Mouse (Mus musculus) forebrain, embryonic 16.5 days (tissue): Measurements from ENCODE around the gene Gabarap. TPM values are rescaled to one million over a fixed set of nuclear protein-coding genes. Genes with fewer than 3 reads are reported as not detected.
A peak's percentile ranks its signal among the peaks of the same experiment; 100 is the strongest.
"Not testable (repeated sequence)": the region's sequence is repeated elsewhere in the genome, so short reads cannot be mapped to it uniquely, and the experiment has no call there.

Source experiments
- ATAC-seq: fragments of 200-750 bp; cut with Nextera tagmentation; 2 replicates; pipeline ENCODE4 v1.8.0; 2017; ENCODE audit warnings: mild to moderate bottlenecking, moderate library complexity
- H3K27ac ChIP-seq: fragments of 300-500 bp; sonication (generic); 2 replicates; pipeline ENCODE4 v1.5.1; 2014; ENCODE audit warnings: low read length, control low read depth
- H3K27me3 ChIP-seq: fragments of 300-500 bp; sonication (generic); replicated peaks from 2 replicates; pipeline ENCODE4 v1.6.1; 2014; ENCODE audit warnings: low read length; ENCODE audit not compliant: control insufficient read depth, insufficient read depth
- H3K36me3 ChIP-seq: fragments of 300-500 bp; sonication (generic); 2 replicates; pipeline ENCODE4 v1.6.1; 2014; ENCODE audit not compliant: control insufficient read depth, insufficient read depth
- H3K4me1 ChIP-seq: fragments of 300-500 bp; sonication (generic); replicated peaks from 2 replicates; pipeline ENCODE4 v1.6.1; 2014; ENCODE audit warnings: low read length; ENCODE audit not compliant: control insufficient read depth, insufficient read depth
- H3K4me2 ChIP-seq: fragments of 300-500 bp; sonication (generic); 2 replicates; pipeline ENCODE4 v1.6.1; 2014; ENCODE audit warnings: mild to moderate bottlenecking, low read length, control low read depth
- H3K4me3 ChIP-seq: fragments of 300-500 bp; sonication (generic); replicated peaks from 2 replicates; pipeline ENCODE4 v1.5.1; 2014; ENCODE audit warnings: mild to moderate bottlenecking, low read length, control low read depth
- H3K9ac ChIP-seq: fragments of 300-500 bp; sonication (generic); replicated peaks from 2 replicates; pipeline ENCODE4 v1.6.1; 2014; ENCODE audit warnings: low read depth, low read length, control low read depth
- H3K9me3 ChIP-seq: fragments of 300-500 bp; sonication (generic); 2 replicates; pipeline ENCODE4 v1.6.1; 2016; ENCODE audit warnings: low read length; ENCODE audit not compliant: control insufficient read depth
- WGBS: fragments of 180-500 bp; shearing (Covaris S2); extraction: QIAGEN DNeasy Blood & Tissue Kit; methylation state at CpG from one replicate; pipeline ENCODE4 v1.1.7; 2014; 5-methylcytosine and 5-hydroxymethylcytosine counted together
- polyA plus RNA-seq: library from polyadenylated mRNA; unstranded; fragments of >200 nt; fragmentation: Nextera tagmentation; extraction: Ambion mirVana; gene quantifications from 2 replicates; pipeline ENCODE4 v1.2.1, GENCODE M21; 2015

Gabarap gene
- polyA plus RNA-seq, 1 experiment from 2014 or later, result 565 TPM

DNA sequence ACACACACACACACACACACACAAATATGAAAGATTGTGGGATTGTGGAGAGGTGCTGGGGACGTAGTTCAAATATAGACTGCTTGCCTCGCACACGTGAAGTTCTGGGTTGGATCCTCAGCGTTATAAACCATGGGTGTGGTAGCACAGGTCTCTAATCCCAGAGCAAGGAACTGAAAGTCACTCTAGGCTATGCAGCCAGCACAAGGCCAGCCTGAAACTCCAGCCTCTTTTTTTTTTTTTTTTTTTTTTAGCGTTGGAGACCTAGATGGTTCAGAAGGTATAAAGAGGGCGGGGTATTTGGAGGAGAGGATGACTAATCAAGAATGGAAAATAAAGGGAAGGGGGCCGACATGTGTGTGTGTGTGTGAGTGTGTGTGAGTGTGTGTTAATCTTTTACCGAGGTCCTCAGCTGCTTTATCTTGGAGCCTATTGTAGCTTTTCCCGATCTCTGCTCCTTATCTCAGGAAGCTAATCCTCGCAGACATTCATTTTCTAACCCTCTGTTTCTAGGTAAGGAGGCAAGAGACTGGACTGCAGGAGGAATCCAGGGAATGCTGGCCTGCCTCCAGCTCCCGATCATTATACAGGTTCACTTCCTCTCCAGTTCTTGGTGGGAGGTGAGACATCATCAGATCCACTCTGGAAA is 37.6 kb upstream of the Gabarap start:
- no peaks in the 10 kb centered on the region for H3K27me3 ChIP-seq
- WGBS, result 71% methylated on average over 11 of the region's 11 CpGs
- H3K9me3 ChIP-seq, result no peaks in the 10 kb centered on the region
- no peaks in the 10 kb centered on the region for H3K36me3 ChIP-seq
- H3K4me1 ChIP-seq, result peaks cover 4% of the 10 kb centered on the region
- no peak overlapping the region for H3K27ac ChIP-seq
- H3K4me2 ChIP-seq, result no peak overlapping the region
- ATAC-seq, result no peak
- no peak overlapping the region for H3K4me3 ChIP-seq
- no peak overlapping the region for H3K9ac ChIP-seq

DNA sequence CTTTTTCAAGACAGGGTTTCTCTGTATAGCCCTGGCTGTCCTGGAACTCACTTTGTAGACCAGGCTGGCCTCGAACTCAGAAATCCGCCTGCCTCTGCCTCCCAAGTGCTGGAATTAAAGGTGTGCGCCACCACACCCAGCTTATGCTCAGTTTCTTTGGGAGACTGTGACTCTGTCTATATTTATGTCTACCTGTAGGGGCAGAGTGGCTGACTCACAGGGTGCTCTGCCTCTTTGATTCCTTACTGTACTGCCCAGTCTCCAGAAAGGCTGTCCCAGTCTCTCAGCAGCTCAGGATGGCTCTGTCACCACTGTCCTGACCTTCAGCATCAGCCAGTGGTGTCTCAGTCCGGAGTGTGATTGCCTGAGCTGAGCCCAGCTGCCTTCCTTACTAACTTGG is 35.3 kb upstream of the Gabarap start:
- H3K4me3 ChIP-seq, H3K9ac ChIP-seq, H3K27me3 ChIP-seq, H3K27ac ChIP-seq, H3K4me2 ChIP-seq, H3K4me1 ChIP-seq, H3K9me3 ChIP-seq, H3K36me3 ChIP-seq, ATAC-seq: not testable (repeated sequence)
- WGBS, result 74% methylated on average over 4 of the region's 4 CpGs

DNA sequence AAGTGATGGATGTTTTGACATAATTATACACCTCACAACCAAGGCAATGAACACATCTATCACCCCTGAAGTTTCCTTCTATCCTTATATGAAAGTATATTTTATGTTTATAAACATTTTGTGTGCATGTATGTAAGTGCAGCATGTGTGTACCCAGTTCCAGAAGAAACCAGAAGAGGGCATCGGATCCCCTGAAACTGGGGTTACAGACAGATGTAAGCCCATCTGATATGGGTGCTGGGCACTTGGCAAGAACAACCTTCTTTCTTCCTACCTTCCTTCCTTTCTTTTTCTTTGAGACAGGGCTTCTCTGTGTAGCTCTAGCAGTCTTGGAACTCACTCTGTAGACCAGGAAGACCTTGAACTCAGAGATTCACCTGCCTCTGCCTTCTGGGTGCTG is 34.7 kb upstream of the Gabarap start:
- no peak for ATAC-seq
- Histone ChIP-seq H3K9me3 (no peaks in the 10 kb centered on the region), H3K27ac (no peak overlapping the region), H3K36me3 (no peaks in the 10 kb centered on the region), H3K27me3 (no peaks in the 10 kb centered on the region), H3K4me2 (no peak overlapping the region), H3K9ac (no peak overlapping the region), H3K4me3 (no peak overlapping the region), H3K4me1 (no peaks in the 10 kb centered on the region)
- WGBS, result 77% methylated on average over 1 of the region's 1 CpGs

DNA sequence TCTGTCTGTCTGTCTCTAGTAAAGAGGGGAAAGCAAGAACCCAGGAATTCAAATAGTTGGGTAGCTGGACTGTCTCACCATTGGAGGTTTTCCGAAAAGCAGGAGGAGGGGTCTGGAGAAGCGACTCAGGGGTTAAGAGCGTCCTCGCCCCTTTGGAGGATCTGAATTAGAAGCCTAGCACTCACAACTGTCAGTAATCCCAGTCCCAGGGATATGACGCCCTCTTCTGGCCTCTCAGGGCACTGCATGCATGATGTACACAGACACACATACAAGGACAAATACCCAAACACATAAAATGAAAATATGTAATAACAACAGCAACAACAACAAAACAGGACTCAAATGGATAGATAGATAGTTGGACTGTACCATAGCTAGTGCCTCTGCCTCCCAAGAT is 30.3 kb upstream of the Gabarap start:
- no peak overlapping the region for H3K4me3 ChIP-seq
- 22% methylated on average over 5 of the region's 5 CpGs for WGBS
- peaks cover 28% of the 10 kb centered on the region for H3K27me3 ChIP-seq
- H3K9me3 ChIP-seq, result no peaks in the 10 kb centered on the region
- H3K4me1 ChIP-seq, result no peaks in the 10 kb centered on the region; the same call in 1 of the 2 replicates
- no peak overlapping the region for H3K9ac ChIP-seq
- H3K36me3 ChIP-seq, result no peaks in the 10 kb centered on the region
- no peak overlapping the region for H3K27ac ChIP-seq
- H3K4me2 ChIP-seq, result no peak overlapping the region
- no peak for ATAC-seq

DNA sequence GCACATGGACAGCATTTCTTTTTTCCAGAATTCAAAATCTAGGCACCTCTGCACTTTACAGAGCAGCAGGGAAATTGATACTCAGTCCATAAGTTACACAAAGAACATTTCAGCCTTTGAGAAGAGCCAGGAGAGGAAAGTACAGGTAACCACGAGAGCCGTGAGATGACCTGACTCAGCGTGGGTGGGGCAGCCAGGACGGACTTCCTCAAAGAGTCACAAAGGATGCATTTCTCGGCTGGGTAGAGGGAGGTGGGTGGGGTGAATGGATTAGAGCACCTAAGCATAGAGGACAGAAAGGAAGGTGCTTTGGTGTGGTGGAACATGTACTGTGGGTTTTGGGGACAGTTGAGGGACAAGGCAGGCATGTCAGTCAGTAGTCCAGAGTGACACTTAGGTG is 29.1 kb upstream of the Gabarap start:
- Histone ChIP-seq H3K36me3 (no peaks in the 10 kb centered on the region), H3K4me1 (peaks cover 5% of the 10 kb centered on the region), H3K4me2 (no peak overlapping the region), H3K27me3 (peaks cover 38% of the 10 kb centered on the region), H3K9ac (no peak overlapping the region), H3K27ac (no peak overlapping the region), H3K9me3 (no peaks in the 10 kb centered on the region), H3K4me3 (no peak overlapping the region)
- ATAC-seq, result no peak
- WGBS, result 48% methylated on average over 5 of the region's 5 CpGs

DNA sequence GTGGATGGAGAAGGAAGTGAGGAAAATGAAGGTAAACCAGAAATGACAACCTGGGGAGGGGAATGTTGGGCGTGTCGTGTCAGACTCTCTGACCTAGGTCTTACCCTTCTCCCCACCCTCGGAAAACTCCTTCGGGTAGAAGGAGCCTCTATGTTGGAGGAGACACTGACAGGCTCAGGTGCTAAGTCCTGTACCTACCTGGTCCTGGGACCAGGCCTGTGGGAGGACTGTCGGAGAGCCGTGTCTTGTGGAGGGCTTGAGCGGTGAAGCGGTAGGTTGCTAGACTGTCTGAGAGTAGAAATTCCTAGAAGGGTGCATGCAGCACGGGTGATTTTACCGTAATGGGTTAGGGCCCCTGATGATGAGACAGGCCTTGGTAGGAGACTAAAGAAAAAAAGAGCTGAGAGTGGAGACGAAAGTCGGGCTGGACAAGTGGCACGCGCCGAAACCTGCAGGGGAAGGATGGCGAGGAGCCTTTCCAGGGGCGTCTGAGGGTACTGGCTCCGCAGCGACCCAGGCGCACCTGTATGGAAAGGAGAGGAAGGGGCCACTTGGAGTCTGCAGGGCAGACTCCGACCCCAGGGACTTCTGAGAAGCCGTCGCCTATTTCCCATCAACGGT is 26.2 kb upstream of the Gabarap start, which contains the start of gene Cldn7:
Gene Cldn7 (plus strand): TSS at position 130 of the 621 bp plus-strand sequence.
- H3K27me3 ChIP-seq, result peaks cover 52% of the 10 kb centered on the region
- H3K4me3 ChIP-seq, result no peak within 1 kb of the TSS; the same call in 1 of the 2 replicates
- H3K27ac ChIP-seq, result no peak within 1 kb of the TSS
- H3K36me3 ChIP-seq, result peaks cover 13% of the 10 kb centered on the region
- 10% methylated on average over 24 of the region's 24 CpGs for WGBS
- ATAC-seq, result no peak
- H3K9me3 ChIP-seq, result no peaks in the 10 kb centered on the region
- H3K4me2 ChIP-seq, result no peak within 1 kb of the TSS
- H3K9ac ChIP-seq, result no peak within 1 kb of the TSS
- H3K4me1 ChIP-seq, result peaks cover 6% of the 10 kb centered on the region

DNA sequence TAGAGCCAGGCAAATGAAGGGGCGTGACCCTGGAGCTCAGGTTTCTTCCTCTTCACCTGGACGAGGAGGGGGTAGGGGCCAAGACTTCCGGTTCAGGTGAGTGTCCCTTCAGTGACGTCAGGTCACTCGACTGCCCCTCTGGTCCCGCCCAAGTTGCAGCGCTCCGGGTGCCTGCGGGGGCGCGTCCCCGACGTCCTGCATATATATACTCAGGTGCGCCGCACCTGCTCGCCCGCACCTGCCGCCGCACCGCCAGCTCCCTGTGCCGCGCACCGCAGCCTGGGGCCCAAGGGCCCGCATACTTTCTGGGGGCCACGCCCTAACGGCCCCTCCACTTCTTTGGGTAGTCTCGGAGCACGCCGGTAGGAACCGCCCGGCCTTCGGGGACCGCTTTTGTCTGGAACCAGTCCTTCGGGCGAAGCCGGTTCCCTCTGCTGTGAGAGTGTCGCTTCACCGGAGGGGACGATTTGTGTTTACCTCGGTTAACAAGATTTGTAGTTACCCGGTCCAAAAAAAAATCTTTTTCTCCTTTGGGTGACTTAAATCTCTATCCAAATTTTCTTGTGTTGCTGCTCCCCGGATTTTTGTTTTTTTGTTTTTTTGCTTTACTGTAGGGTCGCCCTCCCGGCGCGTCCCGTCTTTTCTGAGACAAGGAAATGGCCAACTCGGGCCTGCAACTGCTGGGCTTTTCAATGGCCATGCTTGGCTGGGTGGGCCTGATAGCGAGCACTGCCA is 25.5 kb upstream of the Gabarap start:
- ATAC-seq, result no peak
- 2% methylated on average over 49 of the region's 49 CpGs for WGBS
- H3K4me3 ChIP-seq, result no peak overlapping the region; the same call in 1 of the 2 replicates

DNA sequence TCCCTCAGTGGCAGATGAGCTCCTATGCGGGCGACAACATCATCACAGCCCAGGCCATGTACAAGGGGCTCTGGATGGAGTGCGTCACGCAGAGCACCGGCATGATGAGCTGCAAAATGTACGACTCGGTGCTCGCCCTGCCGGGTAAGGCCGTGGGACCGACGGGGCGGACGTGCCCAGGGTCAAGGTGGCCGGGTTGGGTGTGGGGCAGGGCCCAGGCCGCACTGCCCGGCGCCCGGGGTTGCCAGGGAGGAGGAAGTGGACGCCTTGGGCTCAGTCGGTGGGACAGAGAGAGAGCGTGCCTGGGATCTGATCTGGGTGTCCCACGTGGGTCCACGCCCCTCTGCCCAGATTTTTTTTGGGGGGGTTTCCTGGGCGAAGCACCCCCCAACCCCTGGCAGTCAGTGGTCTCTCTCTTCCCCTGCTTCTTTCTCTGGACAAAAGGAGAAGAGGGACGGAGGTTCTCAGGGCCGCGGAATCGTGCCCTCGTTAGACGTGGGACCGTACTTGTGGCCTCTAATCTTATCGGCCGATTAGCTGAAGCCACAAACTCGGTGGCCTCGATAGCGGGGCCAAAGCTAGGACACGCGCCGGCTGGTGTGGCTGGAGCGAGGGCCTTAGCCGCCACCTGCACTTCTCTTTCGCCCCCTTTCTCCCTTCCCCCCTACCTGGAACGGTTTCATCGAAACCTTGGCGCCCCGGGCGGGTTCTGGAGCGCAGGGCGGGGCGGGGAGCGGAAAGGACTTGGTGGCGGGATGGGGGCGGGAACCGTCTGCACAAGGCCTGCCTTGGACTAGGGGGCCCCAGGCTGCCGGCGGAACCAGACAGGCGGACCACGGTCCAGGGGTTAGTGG is 24.7 kb upstream of the Gabarap start:
- Histone ChIP-seq H3K9me3 (no peaks in the 10 kb centered on the region), H3K4me3 (peak overlapping the region; percentile 16), H3K9ac (0 out of 2 replicates have a peak overlapping the region, but pooled peaks have one; percentile 6), H3K27me3 (peaks cover 52% of the 10 kb centered on the region), H3K27ac (no peak overlapping the region), H3K36me3 (peaks cover 20% of the 10 kb centered on the region), H3K4me2 (peak overlapping the region; percentile 35), H3K4me1 (peaks cover 6% of the 10 kb centered on the region)
- WGBS, result 2% methylated on average over 58 of the region's 59 CpGs
- ATAC-seq, result no peak

More for the DNA sequence above, 25.5 kb upstream of the Gabarap start:
- Histone ChIP-seq H3K9ac (no peak overlapping the region), H3K4me1 (peaks cover 6% of the 10 kb centered on the region), H3K27ac (no peak overlapping the region), H3K4me2 (no peak overlapping the region), H3K36me3 (peaks cover 17% of the 10 kb centered on the region), H3K9me3 (no peaks in the 10 kb centered on the region), H3K27me3 (peaks cover 52% of the 10 kb centered on the region)
